Mouse (Mus musculus) gastrocnemius, postnatal 36 days (tissue): ENCODE results near the gene Mst1r. TPM values are rescaled to one million over a fixed set of nuclear protein-coding genes. Genes with fewer than 3 reads are reported as not detected.

Experiments
- DNase-seq, 2 experiments: peaks; one replicate each; pipeline ENCODE4 v3.0.0; 2022
- intact Hi-C: fragments of 180-260 bp; cut with DNase I; formaldehyde crosslinking; loops from one replicate; pipeline ENCODE4 v1.15.1; 2025
- total RNA-seq, 2 experiments: library from RNA; stranded (reverse); gene quantifications; 2 replicates each; pipeline ENCODE4 v1.2.3; 2021

Gene Mst1r
- total RNA-seq, 2 experiments from 2014 or later, result 0.59 to 0.61 TPM

- no peak for DNase-seq
- intact Hi-C loops, result loop anchor here (2.0 kb wide), 1 partner anchor 73 kb away; the partner anchor contains the start of gene Gm20661
Measured at GRCm38 (mm10) chr9:107910025-107910769, 3.5 kb downstream of the Mst1r start.

DNA sequence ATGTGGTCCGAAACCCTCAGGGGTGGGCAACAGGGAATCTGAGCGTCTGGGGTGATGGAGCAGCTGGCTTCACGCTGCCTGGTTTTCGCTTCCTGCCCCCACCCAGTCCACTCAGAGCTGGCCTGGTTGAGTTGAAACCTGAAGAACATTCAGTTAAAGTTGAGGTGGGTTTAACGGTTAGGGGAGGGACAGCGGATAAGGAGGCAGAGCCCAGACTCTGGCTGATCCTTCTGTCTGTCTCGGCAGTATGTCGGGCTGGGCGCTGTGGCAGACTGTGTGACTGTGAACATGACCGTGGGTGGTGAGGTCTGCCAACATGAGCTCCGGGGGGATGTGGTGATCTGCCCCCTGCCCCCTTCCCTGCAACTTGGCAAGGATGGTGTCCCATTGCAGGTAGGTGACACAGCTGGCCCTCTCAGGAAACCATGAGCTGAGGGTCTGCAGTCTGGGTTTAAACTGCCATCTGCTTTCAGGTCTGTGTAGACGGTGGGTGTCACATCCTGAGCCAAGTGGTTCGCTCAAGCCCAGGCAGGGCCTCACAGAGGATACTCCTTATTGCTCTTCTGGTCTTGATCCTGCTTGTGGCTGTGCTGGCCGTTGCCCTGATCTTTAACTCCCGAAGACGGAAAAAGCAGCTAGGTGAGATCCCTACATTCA, 8.2 kb downstream of the Mst1r start:
- DNase-seq, result no peak
- intact Hi-C loops, result no loop called here

- intact Hi-C loops, result no loop called here
- DNase-seq, result no peak
Measured at GRCm38 (mm10) chr9:107917895-107918608, 11.4 kb downstream of the Mst1r start.

GRCm38 (mm10) chr9:107918884-107919283, 12.2 kb downstream of the Mst1r start:
- intact Hi-C loops, result no loop called here
- no peak for DNase-seq

GRCm38 (mm10) chr9:107919441-107919840, 12.8 kb downstream of the Mst1r start:
- intact Hi-C loops, result no loop called here
- DNase-seq, result no peak

- DNase-seq, result no peak
- intact Hi-C loops, result no loop called here
Measured at GRCm38 (mm10) chr9:107923021-107923420, 16.3 kb downstream of the Mst1r start.

GRCm38 (mm10) chr9:107923956-107924355, 17.3 kb downstream of the Mst1r start:
- DNase-seq, result peak in 1 of 2 experiments; percentile 40
- intact Hi-C loops, result no loop called here

GRCm38 (mm10) chr9:107925251-107925650, 18.6 kb downstream of the Mst1r start:
- intact Hi-C loops, result no loop called here
- DNase-seq, result no peak

DNA sequence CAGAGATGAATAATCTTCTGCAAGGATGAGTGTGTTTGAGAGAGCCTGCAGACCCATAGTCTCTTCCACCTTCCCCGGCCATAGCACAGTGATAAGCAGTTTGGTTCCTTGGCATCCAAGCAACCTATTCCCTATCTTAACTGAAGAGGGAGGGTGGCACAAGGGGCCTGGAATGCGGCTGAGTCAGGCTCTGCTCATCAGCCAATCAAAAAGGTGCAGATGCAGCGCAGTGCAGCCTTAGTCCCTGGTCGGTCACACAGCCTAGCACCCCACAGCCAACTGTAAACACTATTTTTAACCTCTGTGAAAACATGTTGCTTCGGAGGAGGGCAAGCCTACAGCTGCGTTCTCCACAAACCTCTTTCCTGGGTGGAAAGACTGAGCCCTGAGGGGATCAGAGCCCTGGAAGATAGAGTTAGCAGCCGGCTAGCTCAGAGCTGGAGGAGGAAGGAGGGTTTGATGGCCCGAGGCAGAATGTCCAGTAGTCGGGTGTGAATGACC, 20.3 kb downstream of the Mst1r start:
- no peak for DNase-seq

DNA sequence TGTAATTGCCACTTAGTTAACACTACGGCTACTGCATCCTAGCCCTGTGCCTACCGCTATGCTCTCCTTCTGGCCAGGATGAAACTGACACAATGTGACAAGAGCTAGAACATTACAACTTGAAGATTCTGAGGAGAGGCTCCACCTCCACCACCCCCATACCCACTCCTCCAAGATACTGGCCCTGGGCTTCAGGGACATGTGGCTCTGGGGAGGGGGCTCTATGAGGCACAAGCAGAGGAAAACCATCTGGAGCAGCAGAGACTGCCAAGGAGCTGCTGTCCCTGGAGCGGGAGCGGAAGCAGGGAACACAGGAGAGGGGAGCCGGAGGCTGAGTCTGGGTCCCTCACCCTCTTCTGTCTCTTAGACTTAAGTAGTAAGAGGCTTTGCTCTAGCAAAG, 21.1 kb downstream of the Mst1r start:
- intact Hi-C loops, result no loop called here
- no peak for DNase-seq

More for the DNA sequence above, 20.3 kb downstream of the Mst1r start:
- intact Hi-C loops, result no loop called here

DNA sequence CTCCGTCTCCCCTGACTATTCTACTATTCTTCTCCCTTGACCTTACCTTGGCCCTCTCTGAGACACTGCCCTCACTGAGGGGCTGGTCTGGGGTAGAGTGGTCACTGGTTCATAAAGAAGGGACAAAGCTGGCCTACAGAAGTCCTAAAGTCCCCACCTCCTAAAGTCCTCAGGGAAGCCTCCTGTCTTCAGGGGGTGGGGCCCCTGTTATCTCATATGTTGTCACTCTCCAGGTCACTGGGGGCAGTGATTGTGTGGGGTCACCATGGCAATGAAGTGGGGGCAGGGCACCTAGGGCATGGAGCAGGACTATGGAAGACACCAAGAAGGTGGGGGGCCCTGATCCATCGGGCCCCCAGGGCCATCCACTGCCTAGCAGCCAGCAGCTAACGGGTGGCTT, 21.5 kb downstream of the Mst1r start, which contains the start of gene Actl11:
Actl11 (plus strand) TSS at position 301 of the 400 bp plus-strand sequence.
- DNase-seq, result no peak
- intact Hi-C loops, result no loop called here

- intact Hi-C loops, result no loop called here
- no peak for DNase-seq
Measured at GRCm38 (mm10) chr9:107932221-107932620, 25.5 kb downstream of the Mst1r start.

GRCm38 (mm10) chr9:107934146-107934545, 27.5 kb downstream of the Mst1r start:
- intact Hi-C loops, result no loop called here
- DNase-seq, result no peak

DNA sequence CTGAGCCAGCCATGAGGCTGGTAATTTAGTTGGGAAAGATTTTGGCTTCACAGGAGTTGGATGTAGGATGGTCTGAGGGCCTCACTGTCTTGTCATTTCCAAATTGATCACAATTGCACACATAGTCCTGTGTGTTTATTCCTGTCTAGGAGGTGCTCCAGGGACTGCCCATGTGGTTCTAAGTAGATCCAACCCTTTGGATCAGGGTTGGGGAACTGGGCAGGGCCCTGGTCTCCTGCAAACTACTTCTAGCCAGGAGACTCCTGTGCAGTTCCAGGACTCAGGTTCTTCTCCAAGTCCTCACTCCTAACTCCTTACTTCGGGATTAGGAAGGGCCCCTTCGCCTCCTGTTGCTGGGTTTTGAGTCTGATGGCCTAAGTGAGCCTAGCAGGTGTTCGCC, 28.7 kb downstream of the Mst1r start, which contains the start of gene Camkv:
Camkv (plus strand) TSS at position 301 of the 400 bp plus-strand sequence.
- intact Hi-C loops, result no loop called here
- DNase-seq, result no peak

- no peak for DNase-seq
- intact Hi-C loops, result no loop called here
Measured at GRCm38 (mm10) chr9:107935790-107936214, 29.1 kb downstream of the Mst1r start.

GRCm38 (mm10) chr9:107936215-107936822, 29.6 kb downstream of the Mst1r start:
- DNase-seq, result no peak
- intact Hi-C loops, result no loop called here

- no peak for DNase-seq
- intact Hi-C loops, result no loop called here
Measured at GRCm38 (mm10) chr9:107936831-107937230, 30.2 kb downstream of the Mst1r start.

DNA sequence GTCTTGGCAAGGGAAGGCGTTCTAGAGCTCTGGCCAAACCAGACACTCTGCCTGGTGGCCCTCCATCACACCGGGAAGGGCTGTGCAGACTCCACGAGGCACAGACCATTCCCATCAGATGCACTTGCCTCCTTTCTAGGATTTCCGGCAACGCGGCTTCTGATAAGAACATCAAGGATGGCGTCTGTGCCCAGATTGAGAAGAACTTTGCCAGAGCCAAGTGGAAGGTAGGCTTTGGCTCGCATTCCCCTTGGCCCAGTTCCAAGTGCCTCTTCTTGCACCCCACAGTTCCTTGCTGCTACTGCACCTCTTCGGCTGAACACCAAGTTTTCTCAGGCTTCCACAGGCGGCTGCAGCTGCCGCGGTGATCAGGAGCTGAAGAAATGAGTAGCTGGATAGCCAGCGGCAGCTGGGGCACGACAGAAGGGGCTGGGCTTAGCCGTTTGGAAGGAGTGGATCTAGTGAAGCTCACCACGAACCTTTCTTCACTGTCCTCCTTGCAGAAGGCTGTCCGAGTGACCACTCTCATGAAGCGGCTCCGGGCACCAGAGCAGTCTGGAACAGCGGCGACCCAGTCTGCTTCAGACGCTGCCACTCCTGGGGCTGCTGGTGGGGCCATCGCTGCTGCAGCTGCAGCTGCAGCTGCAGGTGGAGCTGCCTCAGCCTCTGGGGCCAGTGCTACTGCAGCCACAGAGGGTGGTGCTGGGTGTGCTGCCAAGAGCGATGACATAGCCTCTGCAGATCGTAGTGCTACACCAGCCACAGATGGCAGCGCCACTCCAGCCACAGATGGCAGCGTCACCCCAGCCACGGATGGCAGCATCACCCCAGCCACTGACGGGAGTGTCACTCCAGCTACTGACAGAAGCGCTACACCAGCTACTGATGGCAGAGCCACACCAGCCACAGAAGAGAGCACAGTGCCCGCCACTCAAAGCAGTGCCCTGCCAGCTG, 40.8 kb downstream of the Mst1r start:
- DNase-seq, result no peak
- intact Hi-C loops, result no loop called here

DNA sequence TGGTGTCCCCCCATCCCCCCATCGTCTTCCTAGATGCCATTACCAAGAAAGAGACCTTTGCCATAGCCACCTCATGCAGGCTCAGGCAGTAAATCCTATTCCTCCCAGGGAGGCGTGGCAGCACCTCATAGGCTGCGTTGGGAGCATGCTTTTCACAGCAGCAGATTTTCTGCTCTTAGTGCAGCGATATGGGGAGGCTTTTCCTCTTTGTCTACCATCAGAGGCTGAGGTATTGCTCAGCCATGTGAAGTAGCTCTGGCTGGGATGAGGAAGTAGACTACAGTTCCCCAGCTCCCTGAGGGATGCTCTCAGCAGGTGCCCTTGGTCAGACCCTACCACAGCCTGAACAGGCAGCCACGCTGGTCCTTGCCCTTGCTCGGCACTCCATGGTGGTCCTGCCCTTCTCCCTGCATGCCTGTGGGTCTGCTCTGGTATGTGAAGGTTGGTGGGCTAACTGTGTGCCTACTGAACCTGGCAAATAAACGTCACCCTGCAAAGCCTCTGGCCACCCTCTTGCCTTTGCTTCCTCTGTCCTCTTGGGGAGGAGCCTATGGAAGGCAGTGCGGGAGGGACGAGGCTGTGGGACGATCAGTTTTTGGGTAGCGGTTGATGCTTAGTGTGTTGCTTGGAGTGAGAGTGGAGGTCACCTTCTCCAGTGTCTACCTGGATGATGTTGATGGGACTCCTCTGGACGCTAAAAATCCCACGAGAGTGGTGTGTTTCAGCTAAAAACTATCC, 42.7 kb downstream of the Mst1r start:
- intact Hi-C loops, result no loop called here
- DNase-seq, result no peak
